Mouse (Mus musculus): ENCODE measurements at regions not wholly inside any gene's neighbourhood (a gene's known extent, or its start where the extent isn't known, plus 50 kb on each side); places are given as distances from the start of the nearest gene placed in this dataset.

DNA sequence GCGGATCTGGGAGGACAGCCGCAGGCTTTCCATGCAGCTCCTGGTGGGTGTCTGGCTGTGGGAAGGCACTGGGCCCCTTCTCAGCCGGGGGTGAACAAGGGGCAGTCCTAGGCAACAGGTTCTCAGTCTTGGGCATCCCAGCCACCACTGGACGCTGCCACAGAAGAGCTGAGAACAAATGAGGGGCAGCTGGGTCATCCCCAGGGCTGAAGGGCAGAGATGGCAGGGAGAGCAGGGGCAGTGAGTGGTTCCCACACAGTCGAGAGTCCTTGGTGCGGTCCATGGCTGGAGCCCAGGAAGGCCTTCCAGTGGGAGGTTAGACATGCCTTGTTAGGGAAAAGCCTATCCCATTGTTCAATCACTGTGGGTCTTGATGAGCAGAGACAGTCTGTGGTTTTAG, 382.2 kb downstream of the Dnajb9 start:
- no peak overlapping the region for H3K4me3 ChIP-seq
- no peak for DNase-seq (ENCODE audit: low spot score)
- no peak overlapping the region for H3K27ac ChIP-seq
- no peaks in the 10 kb centered on the region for H3K36me3 ChIP-seq
- H3K9me3 ChIP-seq: no peaks in the 10 kb centered on the region
- 82% methylated on average over 6 of the region's 6 CpGs for WGBS
- H3K27me3 ChIP-seq (ENCODE audit: insufficient read depth, poor library complexity, severe bottlenecking): no peaks in the 10 kb centered on the region
- H3K4me1 ChIP-seq (replicated peaks): no peaks in the 10 kb centered on the region

DNA sequence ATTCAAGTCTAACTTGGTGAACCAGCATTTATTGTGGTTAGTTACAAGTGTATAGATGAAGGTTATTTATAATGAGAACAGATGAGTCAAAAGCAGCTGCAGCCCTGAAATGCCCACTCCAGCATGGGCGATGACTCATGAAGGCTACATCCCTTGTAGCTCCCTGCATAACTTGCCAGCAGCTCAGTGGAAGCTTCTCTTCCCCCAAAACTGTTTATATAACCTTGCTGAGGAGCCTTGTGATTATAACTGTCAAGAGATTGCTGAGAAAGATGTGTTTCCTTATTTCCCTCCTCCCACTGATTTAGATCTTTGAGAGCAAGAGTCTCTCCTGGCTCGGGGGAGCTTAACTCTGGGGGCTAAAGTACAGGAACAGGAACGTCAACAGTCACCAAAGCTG, 382.8 kb downstream of the Dnajb9 start:
- H3K4me3 ChIP-seq: no peak overlapping the region
- DNase-seq (ENCODE audit: low spot score): no peak
- H3K27ac ChIP-seq: no peak overlapping the region
- H3K9me3 ChIP-seq: no peaks in the 10 kb centered on the region
- H3K4me1 ChIP-seq (replicated peaks): no peaks in the 10 kb centered on the region
- WGBS: 65% methylated on average over 3 of the region's 3 CpGs
- H3K36me3 ChIP-seq: no peaks in the 10 kb centered on the region
- H3K27me3 ChIP-seq (ENCODE audit: insufficient read depth, poor library complexity, severe bottlenecking): no peaks in the 10 kb centered on the region

DNA sequence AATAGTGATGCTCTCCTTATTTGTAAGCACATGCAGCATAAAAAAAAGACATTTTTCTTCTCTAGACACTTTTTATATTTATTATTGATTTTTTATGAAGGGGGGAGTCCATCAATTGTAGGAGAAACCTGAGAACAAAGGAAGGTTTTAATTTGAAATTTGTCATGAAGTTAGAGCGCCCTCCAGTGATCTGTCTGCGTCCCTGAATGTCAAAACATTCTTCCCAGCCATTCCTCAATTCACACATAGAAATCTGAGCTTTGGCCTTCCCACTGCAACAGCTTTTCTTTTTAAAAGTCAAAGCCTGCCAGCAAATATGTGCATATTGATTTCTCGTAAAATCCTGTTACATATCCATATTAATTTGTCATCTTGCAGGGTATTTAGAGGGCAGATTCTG, 396.6 kb downstream of the Dnajb9 start:
- 16% methylated on average over 3 of the region's 3 CpGs for WGBS
- no peak for DNase-seq (ENCODE audit: low spot score)
- H3K36me3 ChIP-seq: no peaks in the 10 kb centered on the region
- H3K4me1 ChIP-seq (replicated peaks): no peaks in the 10 kb centered on the region
- H3K27me3 ChIP-seq (ENCODE audit: insufficient read depth, poor library complexity, severe bottlenecking): no peaks in the 10 kb centered on the region
- H3K27ac ChIP-seq: no peak overlapping the region
- H3K4me3 ChIP-seq: no peak overlapping the region
- no peaks in the 10 kb centered on the region for H3K9me3 ChIP-seq

DNA sequence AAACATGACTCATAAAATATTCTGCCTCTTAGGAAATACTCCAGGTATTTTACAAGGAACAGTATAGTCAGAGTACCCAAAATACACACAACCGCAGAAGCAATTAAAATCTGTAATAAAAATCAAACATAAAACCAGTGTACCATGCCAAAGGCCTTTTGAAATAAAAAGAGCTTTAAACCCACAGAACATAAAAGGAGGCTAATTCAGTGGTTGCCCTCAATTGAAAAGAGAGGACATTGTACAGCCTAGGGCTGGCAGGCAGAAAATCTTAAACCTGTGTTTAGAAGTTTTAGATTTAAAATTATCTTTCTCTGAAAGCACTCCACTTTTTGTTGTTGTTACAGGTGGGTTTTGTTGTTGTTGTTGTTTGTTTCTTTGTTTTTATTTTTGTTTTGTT, 437.4 kb downstream of the Dnajb9 start:
- no peak for DNase-seq (ENCODE audit: low spot score)
- 90% methylated on average over 1 of the region's 1 CpGs for WGBS
- no peak overlapping the region for H3K27ac ChIP-seq
- no peaks in the 10 kb centered on the region for H3K4me1 ChIP-seq (replicated peaks)
- H3K9me3 ChIP-seq: no peaks in the 10 kb centered on the region
- no peaks in the 10 kb centered on the region for H3K36me3 ChIP-seq
- H3K27me3 ChIP-seq (ENCODE audit: insufficient read depth, poor library complexity, severe bottlenecking): no peaks in the 10 kb centered on the region
- no peak overlapping the region for H3K4me3 ChIP-seq

DNA sequence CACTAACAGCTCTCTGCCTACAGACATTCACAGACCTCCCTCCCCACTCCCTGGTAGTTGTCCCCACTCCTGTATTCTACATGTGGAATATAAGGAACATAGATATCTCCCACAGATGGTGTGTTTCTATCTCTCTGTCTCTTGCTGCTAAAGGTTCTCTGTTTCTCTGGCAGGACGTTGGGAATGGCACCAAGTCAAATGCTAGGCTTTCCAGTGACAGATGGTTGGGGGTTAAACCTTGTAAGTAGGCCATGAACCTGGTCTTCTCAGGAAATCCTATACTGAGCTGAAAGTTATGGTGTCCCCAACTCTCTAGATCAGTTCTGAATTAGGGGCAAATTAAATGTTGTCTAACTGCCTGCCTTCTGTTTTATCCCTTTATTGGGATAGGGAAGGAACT, 448.0 kb downstream of the Dnajb9 start:
- H3K36me3 ChIP-seq: no peaks in the 10 kb centered on the region
- no peak for DNase-seq (ENCODE audit: low spot score)
- 76% methylated on average over 1 of the region's 1 CpGs for WGBS

More for the DNA sequence above, 448.0 kb downstream of the Dnajb9 start:
- no peak overlapping the region for H3K4me3 ChIP-seq
- no peaks in the 10 kb centered on the region for H3K27me3 ChIP-seq (ENCODE audit: insufficient read depth, poor library complexity, severe bottlenecking)
- no peak overlapping the region for H3K27ac ChIP-seq
- H3K4me1 ChIP-seq (replicated peaks): no peaks in the 10 kb centered on the region
- H3K9me3 ChIP-seq: no peaks in the 10 kb centered on the region

All from hindbrain, embryonic 10.5 days (tissue).